Mouse (Mus musculus) mouse trophoblast stem cell (cell line): ENCODE measurements around the gene Dchs1.

Experiments used
- in situ Hi-C, 2 experiments: fragments of 300-500 bp; cut with MseI, MboI; formaldehyde crosslinking; loops; 2 replicates in 1 of 2; 3 replicates in 1 of 2; pipeline ENCODE4 v1.15.1; 2025

Gene Dchs1

GRCm38 (mm10) chr7:105786506-105787284, 759 bp downstream of the Dchs1 start:
- in situ Hi-C loops, result no loop called here

GRCm38 (mm10) chr7:105784556-105784955, 2.9 kb downstream of the Dchs1 start:
- in situ Hi-C loops, result no loop called here

GRCm38 (mm10) chr7:105783861-105784260, 3.6 kb downstream of the Dchs1 start:
- in situ Hi-C loops, result no loop called here

GRCm38 (mm10) chr7:105778553-105779265, 8.7 kb downstream of the Dchs1 start:
- in situ Hi-C loops, result no loop called here

- in situ Hi-C loops, result no loop called here
Measured at GRCm38 (mm10) chr7:105777797-105778552, 9.5 kb downstream of the Dchs1 start.

GRCm38 (mm10) chr7:105777316-105777715, 10.1 kb downstream of the Dchs1 start:
- in situ Hi-C loops, result no loop called here

GRCm38 (mm10) chr7:105776026-105776425, 11.4 kb downstream of the Dchs1 start:
- in situ Hi-C loops, result no loop called here

- in situ Hi-C loops, result no loop called here
Measured at GRCm38 (mm10) chr7:105774661-105775060, 12.8 kb downstream of the Dchs1 start.

- in situ Hi-C loops, result no loop called here
Measured at GRCm38 (mm10) chr7:105773041-105773440, 14.4 kb downstream of the Dchs1 start.

- in situ Hi-C loops, result no loop called here
Measured at GRCm38 (mm10) chr7:105772331-105772730, 15.1 kb downstream of the Dchs1 start.

- in situ Hi-C loops, result no loop called here
Measured at GRCm38 (mm10) chr7:105769959-105770358, 17.5 kb downstream of the Dchs1 start.

- in situ Hi-C loops, result no loop called here
Measured at GRCm38 (mm10) chr7:105767729-105768165, 19.7 kb downstream of the Dchs1 start.

- in situ Hi-C loops, result no loop called here
Measured at GRCm38 (mm10) chr7:105764331-105764730, 23.1 kb downstream of the Dchs1 start.

GRCm38 (mm10) chr7:105762517-105763270, 24.8 kb downstream of the Dchs1 start:
- in situ Hi-C loops, result no loop called here

- in situ Hi-C loops, result no loop called here
Measured at GRCm38 (mm10) chr7:105761813-105762484, 25.5 kb downstream of the Dchs1 start.

- in situ Hi-C loops, result no loop called here
Measured at GRCm38 (mm10) chr7:105753281-105753680, 34.2 kb downstream of the Dchs1 start.

- in situ Hi-C loops, result no loop called here
Measured at GRCm38 (mm10) chr7:105752716-105753115, 34.7 kb downstream of the Dchs1 start.

GRCm38 (mm10) chr7:105751491-105752433, 35.7 kb downstream of the Dchs1 start, which contains the start of gene Tpp1:
Gene Tpp1 (minus strand): TSS chr7:105752235.
- in situ Hi-C loops, result no loop called here

GRCm38 (mm10) chr7:105747776-105748175, 39.7 kb downstream of the Dchs1 start:
- in situ Hi-C loops, result no loop called here
